Mouse (Mus musculus) brain, embryonic 14.5 days (tissue): ENCODE measurements around the gene Hgd. TPM values are rescaled to one million over a fixed set of nuclear protein-coding genes. Genes with fewer than 3 reads are reported as not detected.

ENCODE experiments used
- DNase-seq: peaks from one replicate; pipeline ENCODE4 v3.0.0-alpha.2; 2011; ENCODE audit warnings: low read depth
- CTCF ChIP-seq: fragments of 200-500 bp; IDR thresholded peaks from 2 replicates; pipeline ENCODE4 v1.5.1; 2012; ENCODE audit warnings: inconsistent platforms, mild to moderate bottlenecking, moderate library complexity, borderline replicate concordance; ENCODE audit not compliant: insufficient read depth, insufficient read length; ENCODE audit errors: extremely low read depth
- POLR2A ChIP-seq: fragments of 200-500 bp; IDR thresholded peaks from 2 replicates; pipeline ENCODE4 v1.6.1; 2012; ENCODE audit warnings: mild to moderate bottlenecking, inconsistent platforms, borderline replicate concordance; ENCODE audit not compliant: poor library complexity, insufficient read depth, insufficient read length, severe bottlenecking; ENCODE audit errors: extremely low read depth
- polyA plus RNA-seq: library from polyadenylated mRNA; depleted of rRNA; stranded (reverse); fragments of >200 nt; gene quantifications from 2 replicates; pipeline ENCODE4 v1.2.3, GENCODE M21; 2012

Hgd gene
- polyA plus RNA-seq, 1 experiment: 0.07 TPM

- no peak for DNase-seq
- TF ChIP-seq CTCF (no peak), POLR2A (no peak)
Observed at GRCm38 (mm10) chr16:37598463-37598862, 18.5 kb downstream of the Hgd start.

- TF ChIP-seq POLR2A (no peak), CTCF (no peak)
- DNase-seq: no peak
Observed at GRCm38 (mm10) chr16:37599326-37599725, 19.4 kb downstream of the Hgd start.

GRCm38 (mm10) chr16:37603431-37603830 is 23.5 kb downstream of the Hgd start:
- DNase-seq: no peak
- no peak for TF ChIP-seq POLR2A
- TF ChIP-seq CTCF: no peak

- no peak for DNase-seq
- TF ChIP-seq CTCF: no peak
- TF ChIP-seq POLR2A: no peak
Observed at GRCm38 (mm10) chr16:37604243-37604642, 24.3 kb downstream of the Hgd start.

GRCm38 (mm10) chr16:37610333-37610732 is 30.4 kb downstream of the Hgd start:
- TF ChIP-seq CTCF (no peak), POLR2A (no peak)
- no peak for DNase-seq

- no peak for DNase-seq
- TF ChIP-seq CTCF (no peak), POLR2A (no peak)
Observed at GRCm38 (mm10) chr16:37611072-37611471, 31.1 kb downstream of the Hgd start.

- DNase-seq: no peak
- TF ChIP-seq CTCF: no peak
Observed at GRCm38 (mm10) chr16:37612013-37612412, 32.1 kb downstream of the Hgd start.

- DNase-seq: no peak
- TF ChIP-seq POLR2A (no peak), CTCF (no peak)
Observed at GRCm38 (mm10) chr16:37614540-37614939, 34.6 kb downstream of the Hgd start.

- TF ChIP-seq CTCF (no peak), POLR2A (no peak)
- no peak for DNase-seq
Observed at GRCm38 (mm10) chr16:37615429-37615828, 35.5 kb downstream of the Hgd start.

GRCm38 (mm10) chr16:37616104-37616503 is 36.2 kb downstream of the Hgd start:
- TF ChIP-seq POLR2A: no peak
- TF ChIP-seq CTCF: no peak
- no peak for DNase-seq

GRCm38 (mm10) chr16:37617695-37618094 is 37.7 kb downstream of the Hgd start:
- DNase-seq: peak; percentile 56
- TF ChIP-seq POLR2A (no peak), CTCF (no peak)

GRCm38 (mm10) chr16:37622403-37622802 is 42.5 kb downstream of the Hgd start:
- no peak for DNase-seq
- no peak for TF ChIP-seq POLR2A
- no peak for TF ChIP-seq CTCF

GRCm38 (mm10) chr16:37622919-37623318 is 43.0 kb downstream of the Hgd start:
- DNase-seq: peak; percentile 26
- no peak for TF ChIP-seq CTCF
- TF ChIP-seq POLR2A: no peak
